Mouse (Mus musculus) neural tube, embryonic 14.5 days (tissue): ENCODE measurements around the gene Ctdsp1. TPM values are rescaled to one million over a fixed set of nuclear protein-coding genes. Genes with fewer than 3 reads are reported as not detected.
A peak's percentile ranks its signal among the peaks of the same experiment; 100 is the strongest.
"Not testable (repeated sequence)": the region's sequence is repeated elsewhere in the genome, so short reads cannot be mapped to it uniquely, and the experiment has no call there.

Experiments used
- ATAC-seq: fragments of 200-750 bp; cut with Nextera tagmentation; 2 replicates; pipeline ENCODE4 v1.8.0; 2017; ENCODE audit warnings: low read depth, mild to moderate bottlenecking, moderate TSS enrichment, moderate library complexity
- H3K27ac ChIP-seq: fragments of 300-500 bp; sonication (generic); 2 replicates; pipeline ENCODE4 v1.5.1; 2014; ENCODE audit warnings: low read depth, mild to moderate bottlenecking, control low read depth, low read length, moderate library complexity, mixed read lengths
- H3K27me3 ChIP-seq: fragments of 300-500 bp; sonication (generic); 2 replicates; pipeline ENCODE4 v1.6.1; 2014; ENCODE audit warnings: low read length; ENCODE audit not compliant: control insufficient read depth, insufficient read depth
- H3K36me3 ChIP-seq: fragments of 300-500 bp; sonication (generic); 2 replicates; pipeline ENCODE4 v1.6.1; 2014; ENCODE audit warnings: low read length, mixed read lengths; ENCODE audit not compliant: control insufficient read depth, insufficient read depth
- H3K4me1 ChIP-seq: fragments of 300-500 bp; sonication (generic); 2 replicates; pipeline ENCODE4 v1.6.1; 2014; ENCODE audit warnings: low read length; ENCODE audit not compliant: control insufficient read depth, insufficient read depth
- H3K4me2 ChIP-seq: fragments of 300-500 bp; sonication (generic); 2 replicates; pipeline ENCODE4 v1.6.1; 2014; ENCODE audit warnings: mild to moderate bottlenecking, low read depth, low read length, control low read depth
- H3K4me3 ChIP-seq: fragments of 300-500 bp; sonication (generic); 2 replicates; pipeline ENCODE4 v1.5.1; 2014; ENCODE audit warnings: low read depth, low read length, control low read depth, mixed read lengths
- H3K9ac ChIP-seq: fragments of 300-500 bp; sonication (generic); replicated peaks from 2 replicates; pipeline ENCODE4 v1.6.1; 2014; ENCODE audit warnings: low read depth, mild to moderate bottlenecking, control low read depth, low read length, mixed read lengths
- H3K9me3 ChIP-seq: fragments of 300-500 bp; sonication (generic); 2 replicates; pipeline ENCODE4 v1.6.1; 2016; ENCODE audit warnings: low read length; ENCODE audit not compliant: control insufficient read depth
- WGBS: fragments of 180-500 bp; shearing (Covaris S2); extraction: QIAGEN DNeasy Blood & Tissue Kit; methylation state at CpG from one replicate; pipeline ENCODE4 v1.1.7; 2014; 5-methylcytosine and 5-hydroxymethylcytosine counted together
- polyA plus RNA-seq: library from polyadenylated mRNA; unstranded; fragments of >200 nt; fragmentation: Nextera tagmentation; extraction: Ambion mirVana; gene quantifications from 2 replicates; pipeline ENCODE4 v1.2.1, GENCODE M21; 2014

Ctdsp1 gene
- polyA plus RNA-seq, 1 experiment from 2014 or later: 12.5 TPM

DNA sequence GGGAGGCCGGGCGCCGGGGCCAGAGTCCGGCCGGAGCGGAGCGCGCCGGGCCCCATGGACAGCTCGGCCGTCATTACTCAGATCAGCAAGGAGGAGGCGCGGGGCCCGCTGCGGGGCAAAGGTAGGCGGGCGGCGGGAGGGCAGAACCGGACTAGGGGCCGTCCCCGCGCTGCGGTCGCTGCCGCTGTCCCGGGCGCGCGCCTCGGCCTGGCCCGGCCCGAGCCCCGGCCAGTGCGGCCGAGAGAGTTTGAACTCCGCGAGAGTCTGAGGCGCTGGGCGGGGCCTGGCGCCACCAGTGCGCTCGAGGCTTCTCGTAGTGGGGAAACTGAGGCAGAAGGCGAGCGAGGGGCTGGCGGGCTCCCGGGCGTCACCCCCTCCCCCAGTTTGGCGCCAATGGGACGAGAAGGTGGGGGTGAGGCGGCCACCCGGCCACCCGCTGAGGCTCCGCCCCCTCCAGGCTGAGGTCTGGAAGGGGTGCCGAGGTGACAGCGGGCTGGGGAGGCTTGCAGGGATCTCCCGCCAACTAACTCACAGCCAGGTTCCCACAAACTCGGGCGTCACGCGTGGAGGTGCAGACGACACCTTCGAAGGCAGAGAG is 634 bp downstream of the Ctdsp1 start:
- H3K4me3 ChIP-seq: peak overlapping the region; percentile 97
- H3K4me2 ChIP-seq: peak overlapping the region; percentile 89
- H3K9me3 ChIP-seq: no peaks in the 10 kb centered on the region
- H3K36me3 ChIP-seq: peaks cover 9% of the 10 kb centered on the region
- H3K9ac ChIP-seq: peak overlapping the region; percentile 74
- no peaks in the 10 kb centered on the region for H3K27me3 ChIP-seq
- WGBS: under 1% methylated on average over 51 of the region's 63 CpGs
- 0 out of 2 replicates have a peak, but pooled peaks cover 13% of the 10 kb centered on the region for H3K4me1 ChIP-seq
- peak; percentile 35 for ATAC-seq
- peak overlapping the region; percentile 80 for H3K27ac ChIP-seq

DNA sequence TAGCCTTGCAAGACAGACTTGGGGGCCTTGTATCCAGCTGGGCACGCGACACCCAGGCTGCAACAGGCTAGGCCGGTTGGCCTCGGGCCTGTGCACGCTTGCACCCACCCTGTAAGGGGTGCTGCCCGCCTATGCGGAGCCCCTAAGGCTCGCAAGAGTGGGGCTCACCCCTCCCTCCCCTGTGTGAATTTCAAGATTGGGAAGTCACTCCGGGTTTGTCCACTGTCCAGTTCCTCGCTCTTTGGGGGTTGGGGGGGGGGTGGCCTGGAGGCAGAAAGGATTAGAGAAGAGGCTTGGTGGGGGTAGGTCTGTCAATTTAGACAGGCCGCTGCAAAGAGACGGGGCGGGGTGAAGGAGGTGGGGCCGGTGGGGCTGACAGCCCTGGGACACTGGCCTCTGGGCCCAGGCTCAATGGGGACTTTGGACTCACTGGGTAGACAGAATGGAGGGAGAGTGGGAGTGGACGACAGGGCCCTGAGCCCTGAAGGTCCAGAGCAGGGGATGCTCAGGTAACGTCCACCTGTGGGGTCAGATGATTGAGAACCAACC is 1.2 kb downstream of the Ctdsp1 start:
- H3K9ac ChIP-seq: peak overlapping the region; percentile 74
- H3K4me1 ChIP-seq: 0 out of 2 replicates have a peak, but pooled peaks cover 13% of the 10 kb centered on the region
- no peaks in the 10 kb centered on the region for H3K27me3 ChIP-seq
- H3K4me3 ChIP-seq: peak overlapping the region; percentile 97
- peaks cover 9% of the 10 kb centered on the region for H3K36me3 ChIP-seq
- H3K4me2 ChIP-seq: peak overlapping the region; percentile 89
- 4% methylated on average over 16 of the region's 16 CpGs for WGBS
- no peaks in the 10 kb centered on the region for H3K9me3 ChIP-seq
- ATAC-seq: peak; percentile 24
- H3K27ac ChIP-seq: 0 out of 2 replicates have a peak overlapping the region, but pooled peaks have one; percentile 80

DNA sequence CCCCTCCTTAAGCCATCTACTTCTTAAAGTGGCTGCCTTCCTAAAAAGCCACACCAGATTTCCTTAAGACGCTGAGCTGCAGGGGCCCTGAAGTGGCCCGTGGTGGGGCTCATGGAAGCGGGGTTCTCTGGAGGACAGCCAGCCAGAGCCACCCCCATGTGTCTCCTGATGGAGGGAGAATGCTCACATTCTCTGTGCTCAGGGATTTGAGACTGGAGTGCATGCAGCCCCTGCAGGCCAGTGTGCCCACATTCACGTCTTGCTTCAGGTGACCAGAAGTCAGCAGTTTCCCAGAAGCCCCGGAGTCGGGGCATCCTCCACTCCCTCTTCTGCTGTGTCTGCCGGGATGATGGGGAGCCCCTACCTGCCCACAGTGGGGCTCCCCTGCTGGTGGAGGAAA is 1.7 kb downstream of the Ctdsp1 start:
- Histone ChIP-seq H3K27me3 (no peaks in the 10 kb centered on the region), H3K27ac (no peak overlapping the region), H3K4me1 (0 out of 2 replicates have a peak, but pooled peaks cover 15% of the 10 kb centered on the region), H3K36me3 (peaks cover 9% of the 10 kb centered on the region), H3K9ac (no peak overlapping the region), H3K9me3 (no peaks in the 10 kb centered on the region), H3K4me2 (peak overlapping the region; percentile 89), H3K4me3 (peak overlapping the region; percentile 97; the same call in 1 of the 2 replicates)
- ATAC-seq: no peak
- WGBS: 61% methylated on average over 7 of the region's 7 CpGs

DNA sequence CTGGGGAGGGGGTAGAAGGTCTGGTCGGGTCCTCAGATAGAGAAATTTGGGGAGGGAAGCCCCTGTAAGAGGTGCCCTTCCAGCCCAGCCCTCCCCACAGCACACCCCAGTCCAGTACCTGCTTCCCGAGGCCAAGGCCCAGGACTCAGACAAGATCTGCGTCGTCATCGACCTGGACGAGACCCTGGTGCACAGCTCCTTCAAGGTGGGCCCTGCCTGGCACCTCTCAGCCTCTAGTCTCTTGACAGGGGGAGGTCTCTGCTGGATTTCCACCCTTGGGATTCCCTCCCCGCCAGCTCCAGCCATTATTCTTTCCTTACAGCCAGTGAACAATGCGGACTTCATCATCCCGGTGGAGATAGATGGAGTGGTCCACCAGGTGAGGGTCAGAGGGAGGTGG is 2.4 kb downstream of the Ctdsp1 start:
- Histone ChIP-seq H3K4me3 (no peak overlapping the region), H3K4me2 (no peak overlapping the region), H3K27ac (no peak overlapping the region), H3K9me3 (no peaks in the 10 kb centered on the region), H3K27me3 (no peaks in the 10 kb centered on the region), H3K4me1 (0 out of 2 replicates have a peak, but pooled peaks cover 15% of the 10 kb centered on the region), H3K9ac (no peak overlapping the region), H3K36me3 (peaks cover 9% of the 10 kb centered on the region)
- WGBS: 93% methylated on average over 9 of the region's 9 CpGs
- ATAC-seq: no peak

DNA sequence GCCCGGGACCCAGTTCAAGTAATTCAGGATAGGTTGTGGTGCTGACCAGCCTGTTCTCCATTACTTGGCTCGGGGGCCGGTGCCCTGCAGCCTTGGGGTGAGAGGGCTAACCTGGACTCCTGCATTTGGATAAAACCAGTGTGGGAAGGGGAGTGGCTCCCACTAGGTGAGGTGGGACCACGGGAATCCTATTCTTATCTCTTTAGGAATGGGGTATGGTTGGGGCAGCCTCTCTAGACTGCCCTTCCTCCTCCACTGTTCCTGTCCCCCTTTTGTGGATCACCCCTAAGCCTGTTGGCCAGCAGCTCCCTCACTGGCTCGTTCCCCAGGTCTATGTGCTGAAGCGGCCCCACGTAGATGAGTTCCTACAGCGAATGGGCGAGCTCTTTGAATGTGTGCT is 3.0 kb downstream of the Ctdsp1 start:
- Histone ChIP-seq H3K9ac (no peak overlapping the region), H3K36me3 (peaks cover 9% of the 10 kb centered on the region), H3K27me3 (no peaks in the 10 kb centered on the region), H3K9me3 (no peaks in the 10 kb centered on the region), H3K4me1 (0 out of 2 replicates have a peak, but pooled peaks cover 15% of the 10 kb centered on the region), H3K4me3 (no peak overlapping the region), H3K27ac (no peak overlapping the region), H3K4me2 (no peak overlapping the region)
- WGBS: 95% methylated on average over 9 of the region's 9 CpGs
- ATAC-seq: no peak

DNA sequence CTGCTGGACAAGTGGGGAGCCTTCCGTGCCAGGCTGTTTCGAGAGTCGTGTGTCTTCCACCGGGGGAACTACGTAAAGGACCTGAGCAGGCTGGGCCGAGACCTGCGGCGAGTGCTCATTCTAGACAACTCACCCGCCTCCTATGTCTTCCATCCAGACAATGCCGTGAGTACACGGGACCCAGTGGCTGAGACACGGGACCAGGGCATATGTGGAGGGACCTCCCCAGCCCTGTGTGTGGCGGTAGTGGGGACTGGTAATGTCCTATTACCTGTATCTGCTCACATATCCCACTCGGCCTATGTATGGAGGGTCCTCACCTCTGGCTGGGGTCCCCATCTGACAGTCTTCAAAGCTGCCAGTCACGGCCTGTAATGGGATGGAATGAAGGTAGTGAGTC is 3.5 kb downstream of the Ctdsp1 start:
- H3K36me3 ChIP-seq: peaks cover 9% of the 10 kb centered on the region
- no peak overlapping the region for H3K4me3 ChIP-seq
- H3K4me1 ChIP-seq: 0 out of 2 replicates have a peak, but pooled peaks cover 15% of the 10 kb centered on the region
- 94% methylated on average over 15 of the region's 15 CpGs for WGBS
- no peaks in the 10 kb centered on the region for H3K27me3 ChIP-seq
- ATAC-seq: no peak
- H3K4me2 ChIP-seq: no peak overlapping the region
- H3K9me3 ChIP-seq: no peaks in the 10 kb centered on the region
- H3K27ac ChIP-seq: no peak overlapping the region
- no peak overlapping the region for H3K9ac ChIP-seq

DNA sequence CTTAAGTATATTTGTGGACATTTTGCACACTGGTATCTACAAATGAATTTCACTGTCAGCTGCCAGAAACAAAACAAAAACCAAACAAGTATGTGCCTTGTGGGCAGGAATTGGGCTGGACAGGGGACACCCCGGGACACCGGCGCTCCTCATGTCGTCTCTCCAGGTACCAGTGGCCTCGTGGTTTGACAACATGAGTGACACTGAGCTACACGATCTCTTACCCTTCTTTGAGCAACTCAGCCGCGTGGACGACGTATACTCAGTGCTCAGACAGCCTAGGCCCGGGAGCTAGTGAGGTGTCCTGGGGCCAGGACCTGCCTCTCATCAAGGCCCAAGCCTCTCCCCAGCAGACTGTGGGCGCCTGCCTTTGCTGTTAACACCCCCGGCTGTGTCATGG is 4.0 kb downstream of the Ctdsp1 start:
- no peak for ATAC-seq
- no peak overlapping the region for H3K4me3 ChIP-seq
- WGBS: 89% methylated on average over 13 of the region's 13 CpGs

DNA sequence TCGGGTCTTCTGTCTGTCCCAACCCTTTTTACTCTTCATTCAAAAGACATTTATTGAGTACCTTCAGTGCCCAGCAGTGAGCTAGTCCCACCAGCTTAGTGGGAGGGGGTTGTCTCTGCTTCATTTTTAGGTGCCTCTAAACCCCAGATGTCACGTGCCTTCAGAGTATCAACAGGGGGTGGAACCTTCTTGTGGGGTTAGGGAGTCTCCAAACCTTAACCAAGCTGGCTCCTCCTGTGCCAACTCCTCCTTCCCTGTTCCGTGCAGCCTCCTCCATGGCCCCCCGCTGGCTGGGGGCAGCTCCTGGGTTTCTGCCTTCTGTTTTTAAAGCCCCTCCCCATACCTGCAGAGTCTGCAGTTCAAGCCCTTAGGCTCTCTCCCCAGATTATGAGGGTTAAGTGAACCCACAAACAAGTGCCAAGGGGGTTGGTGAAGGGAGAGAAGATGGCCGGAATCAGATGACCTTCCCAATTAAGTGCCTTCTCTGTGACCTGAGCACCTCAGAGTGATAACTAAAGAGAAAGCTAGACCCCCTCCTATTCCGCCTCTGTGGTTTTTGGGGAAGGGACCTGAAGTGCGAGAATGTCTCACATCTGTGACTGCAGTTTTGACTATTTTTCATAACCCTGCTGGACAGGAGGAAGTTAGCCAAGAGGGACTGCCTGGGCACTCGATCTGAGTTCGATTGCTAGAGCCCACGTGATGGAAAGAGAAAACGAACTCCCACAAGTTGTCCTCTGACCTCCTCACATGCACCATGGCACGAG is 5.3 kb downstream of the Ctdsp1 start:
- H3K4me1 ChIP-seq: 0 out of 2 replicates have a peak, but pooled peaks cover 12% of the 10 kb centered on the region
- ATAC-seq, H3K36me3 ChIP-seq, H3K27me3 ChIP-seq, H3K27ac ChIP-seq, H3K9me3 ChIP-seq: not testable (repeated sequence)
- peak overlapping the region; percentile 75 for H3K4me2 ChIP-seq
- peak overlapping the region; percentile 42 for H3K4me3 ChIP-seq
- H3K9ac ChIP-seq: 0 out of 2 replicates have a peak overlapping the region, but pooled peaks have one; percentile 46
- whole genome bisulfite sequencing: 8% methylated on average over 11 of the region's 12 CpGs

More for the DNA sequence above, 4.0 kb downstream of the Ctdsp1 start:
- H3K36me3 ChIP-seq: peaks cover 9% of the 10 kb centered on the region
- no peak overlapping the region for H3K27ac ChIP-seq
- H3K9me3 ChIP-seq: no peaks in the 10 kb centered on the region
- H3K9ac ChIP-seq: no peak overlapping the region
- H3K27me3 ChIP-seq: no peaks in the 10 kb centered on the region
- H3K4me2 ChIP-seq: no peak overlapping the region
- H3K4me1 ChIP-seq: 0 out of 2 replicates have a peak, but pooled peaks cover 14% of the 10 kb centered on the region
